Mouse (Mus musculus): ENCODE results near the gene Pon1. TPM values are rescaled to one million over a fixed set of nuclear protein-coding genes. Genes with fewer than 3 reads are reported as not detected.

Pon1 gene
- polyA plus RNA-seq, 1 experiment from 2014 or later = 0.12 TPM

- Histone ChIP-seq H3K4me2 (replicated peaks) (no peak overlapping the region), H3K4me3 (replicated peaks; ENCODE audit: low read length) (no peak overlapping the region), H3K36me3 (replicated peaks; ENCODE audit: control insufficient read depth, insufficient read depth) (peaks cover 15% of the 10 kb centered on the region; the same call in 1 of the 2 replicates), H3K27ac (no peak overlapping the region), H3K9ac (no peak overlapping the region), H3K27me3 (ENCODE audit: control insufficient read depth, insufficient read depth, low read length) (no peaks in the 10 kb centered on the region), H3K9me3 (ENCODE audit: control insufficient read depth, low read length) (no peaks in the 10 kb centered on the region), H3K4me1 (replicated peaks; ENCODE audit: control insufficient read depth, insufficient read depth, low read length) (no peaks in the 10 kb centered on the region)
- ATAC-seq (ENCODE audit: low FRiP score) = no peak
- DNase-seq (ENCODE audit: low spot score) = no peak
- WGBS = 55% methylated on average over 4 of the region's 4 CpGs
Observed at GRCm38 (mm10) chr6:5151171-5151570, 42.6 kb downstream of the Pon1 start.

- Histone ChIP-seq H3K4me2 (replicated peaks) (no peak overlapping the region), H3K27me3 (ENCODE audit: control insufficient read depth, insufficient read depth, low read length) (no peaks in the 10 kb centered on the region), H3K9me3 (ENCODE audit: control insufficient read depth, low read length) (no peaks in the 10 kb centered on the region), H3K27ac (no peak overlapping the region), H3K4me1 (replicated peaks; ENCODE audit: control insufficient read depth, insufficient read depth, low read length) (no peaks in the 10 kb centered on the region), H3K36me3 (replicated peaks; ENCODE audit: control insufficient read depth, insufficient read depth) (peaks cover 13% of the 10 kb centered on the region; the same call in 1 of the 2 replicates), H3K9ac (no peak overlapping the region), H3K4me3 (replicated peaks; ENCODE audit: low read length) (no peak overlapping the region)
- no peak for DNase-seq (ENCODE audit: low spot score)
- WGBS = 82% methylated on average over 2 of the region's 2 CpGs
- ATAC-seq (ENCODE audit: low FRiP score) = no peak
Observed at GRCm38 (mm10) chr6:5149941-5150340, 43.8 kb downstream of the Pon1 start.

- ATAC-seq (ENCODE audit: low FRiP score) (no peak), DNase-seq (ENCODE audit: low spot score) (no peak)
- Histone ChIP-seq H3K4me1 (replicated peaks; ENCODE audit: control insufficient read depth, insufficient read depth, low read length) (no peaks in the 10 kb centered on the region), H3K36me3 (replicated peaks; ENCODE audit: control insufficient read depth, insufficient read depth) (no peaks in the 10 kb centered on the region), H3K9me3 (ENCODE audit: control insufficient read depth, low read length) (no peaks in the 10 kb centered on the region), H3K27ac (peak overlapping the region; percentile 9; the same call in 1 of the 2 replicates), H3K9ac (no peak overlapping the region), H3K4me2 (replicated peaks) (no peak overlapping the region), H3K27me3 (ENCODE audit: control insufficient read depth, insufficient read depth, low read length) (no peaks in the 10 kb centered on the region), H3K4me3 (replicated peaks; ENCODE audit: low read length) (no peak overlapping the region)
- 84% methylated on average over 13 of the region's 13 CpGs for WGBS
Observed at GRCm38 (mm10) chr6:5147488-5148142, 46.1 kb downstream of the Pon1 start.

GRCm38 (mm10) chr6:5139666-5140065 is 54.1 kb downstream of the Pon1 start:
- Histone ChIP-seq H3K4me2 (replicated peaks) (no peak overlapping the region), H3K4me3 (replicated peaks; ENCODE audit: low read length) (no peak overlapping the region), H3K9ac (no peak overlapping the region), H3K9me3 (ENCODE audit: control insufficient read depth, low read length) (no peaks in the 10 kb centered on the region), H3K4me1 (replicated peaks; ENCODE audit: control insufficient read depth, insufficient read depth, low read length) (no peaks in the 10 kb centered on the region), H3K36me3 (replicated peaks; ENCODE audit: control insufficient read depth, insufficient read depth) (peaks cover 9% of the 10 kb centered on the region), H3K27me3 (ENCODE audit: control insufficient read depth, insufficient read depth, low read length) (no peaks in the 10 kb centered on the region), H3K27ac (no peak overlapping the region)
- WGBS = 71% methylated on average over 9 of the region's 9 CpGs
- ATAC-seq (ENCODE audit: low FRiP score) (no peak), DNase-seq (ENCODE audit: low spot score) (no peak)

GRCm38 (mm10) chr6:5138875-5139631 is 54.7 kb downstream of the Pon1 start:
- DNase-seq (ENCODE audit: low spot score) (no peak), ATAC-seq (ENCODE audit: low FRiP score) (no peak)
- H3K4me2 ChIP-seq (replicated peaks) = no peak overlapping the region

GRCm38 (mm10) chr6:5136046-5136445 is 57.7 kb downstream of the Pon1 start:
- Histone ChIP-seq H3K4me1 (replicated peaks; ENCODE audit: control insufficient read depth, insufficient read depth, low read length) (no peaks in the 10 kb centered on the region), H3K27ac (no peak overlapping the region), H3K9me3 (ENCODE audit: control insufficient read depth, low read length) (no peaks in the 10 kb centered on the region), H3K4me3 (replicated peaks; ENCODE audit: low read length) (no peak overlapping the region), H3K9ac (no peak overlapping the region), H3K36me3 (replicated peaks; ENCODE audit: control insufficient read depth, insufficient read depth) (peaks cover 13% of the 10 kb centered on the region), H3K4me2 (replicated peaks) (no peak overlapping the region), H3K27me3 (ENCODE audit: control insufficient read depth, insufficient read depth, low read length) (no peaks in the 10 kb centered on the region)
- no peak for ATAC-seq (ENCODE audit: low FRiP score)
- no peak for DNase-seq (ENCODE audit: low spot score)
- WGBS = 83% methylated on average over 6 of the region's 6 CpGs

More at GRCm38 (mm10) chr6:5138875-5139631, 54.7 kb downstream of the Pon1 start:
- H3K36me3 ChIP-seq (replicated peaks; ENCODE audit: control insufficient read depth, insufficient read depth) = peaks cover 13% of the 10 kb centered on the region
- no peaks in the 10 kb centered on the region for H3K9me3 ChIP-seq (ENCODE audit: control insufficient read depth, low read length)
- no peak overlapping the region for H3K9ac ChIP-seq
- H3K4me3 ChIP-seq (replicated peaks; ENCODE audit: low read length) = no peak overlapping the region
- no peaks in the 10 kb centered on the region for H3K27me3 ChIP-seq (ENCODE audit: control insufficient read depth, insufficient read depth, low read length)
- no peaks in the 10 kb centered on the region for H3K4me1 ChIP-seq (replicated peaks; ENCODE audit: control insufficient read depth, insufficient read depth, low read length)
- no peak overlapping the region for H3K27ac ChIP-seq
- 84% methylated on average over 12 of the region's 12 CpGs for WGBS

GRCm38 (mm10) chr6:5134986-5135385 is 58.8 kb downstream of the Pon1 start:
- Histone ChIP-seq H3K4me2 (replicated peaks) (no peak overlapping the region), H3K9ac (no peak overlapping the region), H3K27ac (no peak overlapping the region), H3K36me3 (replicated peaks; ENCODE audit: control insufficient read depth, insufficient read depth) (peaks cover 13% of the 10 kb centered on the region), H3K9me3 (ENCODE audit: control insufficient read depth, low read length) (no peaks in the 10 kb centered on the region), H3K27me3 (ENCODE audit: control insufficient read depth, insufficient read depth, low read length) (no peaks in the 10 kb centered on the region), H3K4me3 (replicated peaks; ENCODE audit: low read length) (no peak overlapping the region), H3K4me1 (replicated peaks; ENCODE audit: control insufficient read depth, insufficient read depth, low read length) (no peaks in the 10 kb centered on the region)
- WGBS = 89% methylated on average over 6 of the region's 6 CpGs
- ATAC-seq (ENCODE audit: low FRiP score) (no peak), DNase-seq (ENCODE audit: low spot score) (no peak)

- Histone ChIP-seq H3K4me2 (replicated peaks) (peak overlapping the region; percentile 12; the same call in 1 of the 2 replicates), H3K27ac (no peak overlapping the region), H3K27me3 (ENCODE audit: control insufficient read depth, insufficient read depth, low read length) (no peaks in the 10 kb centered on the region), H3K4me1 (replicated peaks; ENCODE audit: control insufficient read depth, insufficient read depth, low read length) (peaks cover 6% of the 10 kb centered on the region), H3K9ac (no peak overlapping the region), H3K9me3 (ENCODE audit: control insufficient read depth, low read length) (no peaks in the 10 kb centered on the region), H3K4me3 (replicated peaks; ENCODE audit: low read length) (no peak overlapping the region), H3K36me3 (replicated peaks; ENCODE audit: control insufficient read depth, insufficient read depth) (peaks cover 3% of the 10 kb centered on the region)
- ATAC-seq (ENCODE audit: low FRiP score) = no peak; the same call in 1 of the 2 replicates
- DNase-seq (ENCODE audit: low spot score) = no peak
- WGBS = 55% methylated on average over 14 of the region's 14 CpGs
Observed at GRCm38 (mm10) chr6:5129364-5130093, 64.2 kb downstream of the Pon1 start.

- ATAC-seq (ENCODE audit: low FRiP score) (no peak), DNase-seq (ENCODE audit: low spot score) (no peak)
- no peak overlapping the region for H3K4me2 ChIP-seq (replicated peaks)
- H3K9me3 ChIP-seq (ENCODE audit: control insufficient read depth, low read length) = no peaks in the 10 kb centered on the region
- H3K9ac ChIP-seq = no peak overlapping the region
- 47% methylated on average over 3 of the region's 3 CpGs for WGBS
- no peak overlapping the region for H3K27ac ChIP-seq
- H3K27me3 ChIP-seq (ENCODE audit: control insufficient read depth, insufficient read depth, low read length) = no peaks in the 10 kb centered on the region
- H3K4me1 ChIP-seq (replicated peaks; ENCODE audit: control insufficient read depth, insufficient read depth, low read length) = no peaks in the 10 kb centered on the region
- H3K36me3 ChIP-seq (replicated peaks; ENCODE audit: control insufficient read depth, insufficient read depth) = peaks cover 11% of the 10 kb centered on the region
- H3K4me3 ChIP-seq (replicated peaks; ENCODE audit: low read length) = no peak overlapping the region
Observed at GRCm38 (mm10) chr6:5120229-5120628, 73.5 kb downstream of the Pon1 start.

Data from hindbrain, embryonic 14.5 days (tissue).